Mouse (Mus musculus) CH12.LX (cell line): Measurements from ENCODE around the gene Kcnh7. TPM values are rescaled to one million over a fixed set of nuclear protein-coding genes. Genes with fewer than 3 reads are reported as not detected.
A peak's percentile ranks its signal among the peaks of the same experiment; 100 is the strongest.

Source experiments
- DNase-seq: peaks from one replicate; pipeline ENCODE4 v3.0.0-alpha.2; 2013; ENCODE audit errors: extremely low read depth
- H3K27ac ChIP-seq: 2 replicates; pipeline ENCODE4 v1.5.1; 2012; ENCODE audit warnings: low read depth, mild to moderate bottlenecking, control low read depth, moderate library complexity; ENCODE audit not compliant: insufficient read depth
- H3K27me3 ChIP-seq: replicated peaks from 2 replicates; pipeline ENCODE3; 2012; ENCODE audit warnings: inconsistent platforms
- H3K36me3 ChIP-seq, 2 experiments: replicated peaks in 1 of 2; 2 replicates each; pipeline versions ENCODE3 to v1.6.1; 2012; ENCODE audit warnings: inconsistent platforms in 1 of 2, low read length in 1 of 2, mild to moderate bottlenecking in 1 of 2, mixed read lengths in 1 of 2, moderate library complexity in 1 of 2; ENCODE audit not compliant: control insufficient read depth in 1 of 2, insufficient read depth in 1 of 2
- H3K4me1 ChIP-seq, 2 experiments: 2 replicates each; pipeline ENCODE4 v1.6.1; 2012; ENCODE audit warnings: inconsistent platforms in 1 of 2, moderate library complexity in 1 of 2; ENCODE audit not compliant: insufficient read depth in 2 of 2, control insufficient read depth in 1 of 2
- H3K4me2 ChIP-seq: 2 replicates; pipeline ENCODE4 v1.6.1; 2012; ENCODE audit warnings: low read depth, mild to moderate bottlenecking, control low read depth; ENCODE audit not compliant: poor library complexity, insufficient read depth, severe bottlenecking
- H3K4me3 ChIP-seq, 3 experiments: fragments of 150-350 bp in 1 of 3; sonication (generic) in 1 of 3; replicated peaks in 1 of 3; 2 replicates each; pipeline versions ENCODE3 to v1.5.1; 2011 to 2012; ENCODE audit warnings: low read depth in 2 of 3, low read length in 2 of 3, mild to moderate bottlenecking in 2 of 3, moderate library complexity in 2 of 3, control low read depth in 1 of 3, improper control_type of control experiment in 1 of 3, inconsistent platforms in 1 of 3, mixed read lengths in 1 of 3; ENCODE audit not compliant: poor library complexity in 1 of 3
- H3K79me2 ChIP-seq: replicated peaks from 2 replicates; pipeline ENCODE4 v1.6.1; 2012; ENCODE audit warnings: mild to moderate bottlenecking, moderate library complexity; ENCODE audit not compliant: control insufficient read depth, poor library complexity, insufficient read depth, severe bottlenecking; ENCODE audit errors: extremely low read depth
- H3K9ac ChIP-seq: 2 replicates; pipeline ENCODE4 v1.6.1; 2012; ENCODE audit warnings: low read depth, mild to moderate bottlenecking, control low read depth, moderate library complexity; ENCODE audit not compliant: insufficient read depth
- H3K9me3 ChIP-seq: replicated peaks from 2 replicates; pipeline ENCODE3; 2012; ENCODE audit warnings: low read length, inconsistent platforms, mixed read lengths
- BHLHE40 ChIP-seq: IDR thresholded peaks from 2 replicates; pipeline ENCODE4 v1.6.1; 2011; ENCODE audit warnings: mild to moderate bottlenecking, low read depth, low read length, improper control_type of control experiment
- E2F4 ChIP-seq: IDR thresholded peaks from 2 replicates; pipeline ENCODE4 v1.6.1; 2011; ENCODE audit warnings: low read depth, low read length, improper control_type of control experiment; ENCODE audit not compliant: insufficient replicate concordance
- MAFK ChIP-seq: IDR thresholded peaks from 2 replicates; pipeline ENCODE4 v1.6.1; 2011; ENCODE audit warnings: low read length, improper control_type of control experiment; ENCODE audit not compliant: insufficient replicate concordance
- MAX ChIP-seq: IDR thresholded peaks from 2 replicates; pipeline ENCODE4 v1.6.1; 2011; ENCODE audit warnings: low read length, improper control_type of control experiment
- MEF2A ChIP-seq: IDR thresholded peaks from 2 replicates; pipeline ENCODE4 v1.6.1; 2014; ENCODE audit warnings: low read depth, mild to moderate bottlenecking, inconsistent platforms, low read length, improper control_type of control experiment, borderline replicate concordance
- RAD21 ChIP-seq: IDR thresholded peaks from 2 replicates; pipeline ENCODE4 v1.6.1; 2011; ENCODE audit warnings: low read depth, mild to moderate bottlenecking, low read length, improper control_type of control experiment, moderate library complexity
- SIN3A ChIP-seq: IDR thresholded peaks from 2 replicates; pipeline ENCODE4 v1.6.1; 2012; ENCODE audit warnings: low read length, improper control_type of control experiment, inconsistent platforms
- USF1 ChIP-seq: IDR thresholded peaks from 2 replicates; pipeline ENCODE4 v1.6.1; 2014; ENCODE audit warnings: low read depth, mild to moderate bottlenecking, inconsistent platforms, low read length, improper control_type of control experiment
- ZKSCAN1 ChIP-seq: IDR thresholded peaks from 2 replicates; pipeline ENCODE4 v1.6.1; 2012; ENCODE audit warnings: low read depth, inconsistent platforms, low read length, improper control_type of control experiment, borderline replicate concordance
- ZNF384 ChIP-seq: IDR thresholded peaks from 2 replicates; pipeline ENCODE4 v1.6.1; 2012; ENCODE audit warnings: low read depth, low read length, improper control_type of control experiment, inconsistent platforms
- dilution Hi-C: fragments of 300-500 bp; cut with MboI; formaldehyde crosslinking; loops from 2 replicates; pipeline ENCODE4 v1.14.3; 2020; ENCODE audit warnings: low sequenced_read_pairs; ENCODE audit not compliant: extremely low pct_unique_long_range_greater_than_20kb, extremely low pct_ligation_motif_present
- in situ Hi-C: fragments of 300-500 bp; cut with MboI; formaldehyde crosslinking; loops from 3 replicates; pipeline ENCODE4 v1.14.3; 2019; ENCODE audit warnings: low sequenced_read_pairs, low pct_ligation_motif_present, low pct_unique_long_range_greater_than_20kb, mixed read lengths
- polyA plus RNA-seq: library from polyadenylated mRNA; unstranded; fragments of >175 nt; gene quantifications from 2 replicates; pipeline ENCODE4 v1.2.1, GENCODE M21; 2012; ENCODE audit warnings: low read depth; ENCODE audit not compliant: insufficient read length
- total RNA-seq, 2 experiments: library from RNA; depleted of rRNA; stranded (reverse); fragments of 300-350 nt in 1 of 2; fragments of >200 nt in 1 of 2; gene quantifications; 2 replicates each; pipeline ENCODE4 v1.2.3; 2012 to 2014

Kcnh7 gene
- total and polyA plus RNA-seq, 3 experiments, result 0.10 TPM; not detected in 2

- DNase-seq, result no peak
- Histone ChIP-seq H3K27ac (no peak overlapping the region), H3K4me1 (peaks cover 0 to 4% of the 10 kb centered on the region in 2 experiments; a peak in 1 of 4 replicates), H3K4me3 (no peak overlapping the region), H3K9me3 (no peaks in the 10 kb centered on the region), H3K79me2 (no peaks in the 10 kb centered on the region), H3K4me2 (no peak overlapping the region), H3K27me3 (no peaks in the 10 kb centered on the region), H3K36me3 (peaks cover 3 to 4% of the 10 kb centered on the region in 2 experiments), H3K9ac (no peak overlapping the region)
- in situ Hi-C loops, result no loop called here
- dilution Hi-C loops, result no loop called here
- TF ChIP-seq MAFK (peak; percentile 67; the same call in 1 of the 2 replicates), ZKSCAN1 (no peak)
Observed at GRCm38 (mm10) chr2:62670301-62670700, 513.8 kb downstream of the Kcnh7 start.

- Histone ChIP-seq H3K4me1 (peaks cover 0 to 6% of the 10 kb centered on the region in 2 experiments; a peak in 2 of 4 replicates), H3K9me3 (no peaks in the 10 kb centered on the region), H3K27me3 (no peaks in the 10 kb centered on the region), H3K36me3 (peaks cover 3 to 4% of the 10 kb centered on the region in 2 experiments), H3K79me2 (no peaks in the 10 kb centered on the region), H3K27ac (no peak overlapping the region), H3K4me3 (no peak overlapping the region), H3K9ac (no peak overlapping the region), H3K4me2 (no peak overlapping the region)
- in situ Hi-C loops (no loop called here), dilution Hi-C loops (no loop called here)
- no peak for DNase-seq
- TF ChIP-seq USF1, result no peak
- no peak for TF ChIP-seq BHLHE40
- no peak for TF ChIP-seq E2F4
- TF ChIP-seq MAX, result no peak
Observed at GRCm38 (mm10) chr2:62669848-62670247, 514.2 kb downstream of the Kcnh7 start.

GRCm38 (mm10) chr2:62665536-62665935, 518.6 kb downstream of the Kcnh7 start:
- Histone ChIP-seq H3K79me2 (no peaks in the 10 kb centered on the region), H3K4me1 (peaks cover 0 to 23% of the 10 kb centered on the region in 2 experiments; a peak in 2 of 4 replicates), H3K27ac (no peak overlapping the region), H3K4me3 (no peak overlapping the region), H3K4me2 (no peak overlapping the region), H3K27me3 (no peaks in the 10 kb centered on the region), H3K9ac (no peak overlapping the region), H3K9me3 (no peaks in the 10 kb centered on the region), H3K36me3 (no peaks in the 10 kb centered on the region)
- in situ Hi-C loops, result no loop called here
- dilution Hi-C loops, result no loop called here
- TF ChIP-seq SIN3A, result no peak
- no peak for TF ChIP-seq MEF2A
- TF ChIP-seq ZNF384, result no peak
- TF ChIP-seq RAD21, result no peak
- no peak for DNase-seq
